Mouse (Mus musculus): ENCODE results near the gene Fam117b.

- TF ChIP-seq CTCF (IDR thresholded peaks at IDR 0.05; ENCODE audit: low read depth) (peak; percentile 58), EP300 (IDR thresholded peaks at IDR 0.05; ENCODE audit: low read depth) (no peak)
Observed at GRCm38 (mm10) chr1:60000319-60000718, 87.5 kb downstream of the Fam117b start.
